Mouse (Mus musculus): ENCODE data around the gene Mtus2.

The Mtus2 gene

GRCm38 (mm10) chr5:148181308-148181630 is 224.1 kb downstream of the Mtus2 start:
- DNase-seq (ENCODE audit: low spot score), result no peak

- DNase-seq (ENCODE audit: low spot score), result no peak
Measured at GRCm38 (mm10) chr5:148181901-148182300, 224.8 kb downstream of the Mtus2 start.

GRCm38 (mm10) chr5:148185898-148186297 is 228.8 kb downstream of the Mtus2 start:
- no peak for DNase-seq (ENCODE audit: low spot score)

GRCm38 (mm10) chr5:148191416-148191815 is 234.3 kb downstream of the Mtus2 start:
- no peak for DNase-seq (ENCODE audit: low spot score)

- DNase-seq (ENCODE audit: low spot score), result no peak
Measured at GRCm38 (mm10) chr5:148211831-148212230, 254.7 kb downstream of the Mtus2 start.

GRCm38 (mm10) chr5:148216786-148217185 is 259.7 kb downstream of the Mtus2 start:
- DNase-seq (ENCODE audit: low spot score), result no peak

GRCm38 (mm10) chr5:148222898-148223297 is 265.8 kb downstream of the Mtus2 start:
- no peak for DNase-seq (ENCODE audit: low spot score)

GRCm38 (mm10) chr5:148224004-148224403 is 266.9 kb downstream of the Mtus2 start:
- DNase-seq (ENCODE audit: low spot score), result no peak

- no peak for DNase-seq (ENCODE audit: low spot score)
Measured at GRCm38 (mm10) chr5:148233714-148234113, 276.6 kb downstream of the Mtus2 start.

- DNase-seq (ENCODE audit: low spot score), result no peak
Measured at GRCm38 (mm10) chr5:148236616-148237015, 279.5 kb downstream of the Mtus2 start.

- no peak for DNase-seq (ENCODE audit: low spot score)
Measured at GRCm38 (mm10) chr5:148239067-148239466, 281.9 kb downstream of the Mtus2 start.

GRCm38 (mm10) chr5:148239757-148240156 is 282.6 kb downstream of the Mtus2 start:
- no peak for DNase-seq (ENCODE audit: low spot score)

GRCm38 (mm10) chr5:148241932-148242331 is 284.8 kb downstream of the Mtus2 start:
- DNase-seq (ENCODE audit: low spot score), result no peak

GRCm38 (mm10) chr5:148244471-148244870 is 287.4 kb downstream of the Mtus2 start:
- no peak for DNase-seq (ENCODE audit: low spot score)

- no peak for DNase-seq (ENCODE audit: low spot score)
Measured at GRCm38 (mm10) chr5:148245386-148245785, 288.3 kb downstream of the Mtus2 start.

GRCm38 (mm10) chr5:148248236-148248635 is 291.1 kb downstream of the Mtus2 start:
- DNase-seq (ENCODE audit: low spot score), result no peak

- no peak for DNase-seq (ENCODE audit: low spot score)
Measured at GRCm38 (mm10) chr5:148251847-148252246, 294.7 kb downstream of the Mtus2 start.

GRCm38 (mm10) chr5:148262016-148262415 is 304.9 kb downstream of the Mtus2 start:
- DNase-seq (ENCODE audit: low spot score), result no peak

- DNase-seq (ENCODE audit: low spot score), result no peak
Measured at GRCm38 (mm10) chr5:148264819-148265707, 307.9 kb downstream of the Mtus2 start.

- no peak for DNase-seq (ENCODE audit: low spot score)
Measured at GRCm38 (mm10) chr5:148266841-148267240, 309.7 kb downstream of the Mtus2 start.

GRCm38 (mm10) chr5:148267446-148267845 is 310.3 kb downstream of the Mtus2 start:
- no peak for DNase-seq (ENCODE audit: low spot score)

- DNase-seq (ENCODE audit: low spot score), result no peak
Measured at GRCm38 (mm10) chr5:148272065-148272464, 314.9 kb downstream of the Mtus2 start.

- no peak for DNase-seq (ENCODE audit: low spot score)
Measured at GRCm38 (mm10) chr5:148272771-148273170, 315.7 kb downstream of the Mtus2 start.

GRCm38 (mm10) chr5:148278233-148278632 is 321.1 kb downstream of the Mtus2 start:
- no peak for DNase-seq (ENCODE audit: low spot score)

All from spleen, adult 12 weeks (tissue).